Mouse (Mus musculus): ENCODE measurements around the gene Lipo3. TPM values are rescaled to one million over a fixed set of nuclear protein-coding genes. Genes with fewer than 3 reads are reported as not detected.
A peak's percentile ranks its signal among the peaks of the same experiment; 100 is the strongest.
"Not testable (repeated sequence)": the region's sequence is repeated elsewhere in the genome, so short reads cannot be mapped to it uniquely, and the experiment has no call there.

The Lipo3 gene
- 14.1 and 14.4 TPM in 2 replicates for polyA plus RNA-seq (2016; fragmentation: Nextera tagmentation; extraction: Ambion mirVana)

GRCm38 (mm10) chr19:33761287-33762086 is at the start of gene Lipo3:
Gene Lipo3 (minus strand): TSS chr19:33761951.
- Histone ChIP-seq H3K4me3 (peak within 1 kb of the TSS; percentile 31), H3K4me2 (peak within 1 kb of the TSS; percentile 58)
- H3K9ac ChIP-seq; H3K36me3 ChIP-seq; H3K27me3 ChIP-seq (replicated peaks); H3K9me3 ChIP-seq (replicated peaks); H3K27ac ChIP-seq (ENCODE audit: poor library complexity, severe bottlenecking); H3K4me1 ChIP-seq (replicated peaks): not testable (repeated sequence)
- WGBS = 31% methylated on average over 13 of the region's 41 CpGs
- peak; percentile 72 for ATAC-seq (ENCODE audit: insufficient number of reproducible peaks, low FRiP score)

GRCm38 (mm10) chr19:33787359-33787758 is 25.6 kb upstream of the Lipo3 start, which contains the start of gene Lipo1:
Gene Lipo1 (minus strand): TSS chr19:33787459.
- H3K4me1 ChIP-seq (replicated peaks); H3K4me2 ChIP-seq; H3K9ac ChIP-seq; H3K4me3 ChIP-seq; H3K27me3 ChIP-seq (replicated peaks); H3K36me3 ChIP-seq; ATAC-seq (ENCODE audit: insufficient number of reproducible peaks, low FRiP score); H3K27ac ChIP-seq (ENCODE audit: poor library complexity, severe bottlenecking); H3K9me3 ChIP-seq (replicated peaks): not testable (repeated sequence)

- no peak overlapping the region for H3K27ac ChIP-seq (ENCODE audit: poor library complexity, severe bottlenecking)
- H3K36me3 ChIP-seq = no peaks in the 10 kb centered on the region
- no peak overlapping the region for H3K4me3 ChIP-seq
- H3K27me3 ChIP-seq (replicated peaks) = no peaks in the 10 kb centered on the region
- H3K9ac ChIP-seq = no peak overlapping the region
- no peak overlapping the region for H3K4me2 ChIP-seq
- 79% methylated on average over 12 of the region's 12 CpGs for WGBS
- H3K4me1 ChIP-seq (replicated peaks) = no peaks in the 10 kb centered on the region
- no peaks in the 10 kb centered on the region for H3K9me3 ChIP-seq (replicated peaks)
- ATAC-seq (ENCODE audit: insufficient number of reproducible peaks, low FRiP score) = no peak
Measured at GRCm38 (mm10) chr19:33786576-33787277, 25.0 kb upstream of the Lipo3 start.

DNA sequence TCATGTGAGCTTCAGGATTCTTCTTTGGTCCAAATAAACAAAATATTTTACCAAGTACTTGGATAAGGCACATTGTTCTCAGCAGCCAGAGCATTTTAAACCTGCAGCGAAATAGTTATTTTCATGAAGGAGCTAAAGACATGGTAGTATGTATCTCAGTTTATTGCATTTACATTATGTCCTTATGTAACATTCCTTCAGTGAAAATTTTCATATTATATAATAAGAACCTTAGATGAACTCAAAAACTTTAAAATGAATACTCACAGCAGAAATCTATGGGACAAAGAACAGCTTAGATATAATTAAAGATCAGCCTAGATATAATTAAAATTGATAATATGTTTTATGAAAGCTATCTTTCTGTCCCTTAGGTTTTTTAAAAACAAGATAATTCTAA is 10.5 kb downstream of the Lipo3 start, which contains the start of gene Lipo2:
Gene Lipo2, minus strand, starts transcription at position 101 of the 400 bp plus-strand sequence.
- H3K36me3 ChIP-seq; H3K4me2 ChIP-seq; H3K9me3 ChIP-seq (replicated peaks); ATAC-seq (ENCODE audit: insufficient number of reproducible peaks, low FRiP score); H3K27ac ChIP-seq (ENCODE audit: poor library complexity, severe bottlenecking); H3K9ac ChIP-seq; H3K4me3 ChIP-seq; H3K4me1 ChIP-seq (replicated peaks); H3K27me3 ChIP-seq (replicated peaks): not testable (repeated sequence)
- 91% methylated on average over 1 of the region's 1 CpGs for WGBS

DNA sequence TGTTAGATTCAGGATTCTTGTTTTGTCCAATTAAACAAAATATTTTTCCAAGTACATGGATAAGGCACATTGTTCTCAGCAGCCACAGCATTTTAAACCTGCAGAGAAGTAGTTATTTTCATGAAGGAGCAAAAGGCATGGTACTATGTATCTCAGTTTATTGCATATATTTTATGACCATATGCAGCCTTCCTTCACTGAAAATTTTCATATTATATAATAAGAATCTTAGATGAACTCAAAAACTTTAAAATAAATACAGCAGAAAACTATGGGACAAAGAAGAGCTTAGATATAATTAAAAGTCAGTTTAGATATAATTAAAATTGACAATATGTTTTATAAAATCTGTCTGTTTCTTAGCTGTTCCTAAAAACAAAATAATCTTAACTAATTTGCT is 136.6 kb downstream of the Lipo3 start, which contains the start of gene Gm8978:
Gene Gm8978, minus strand, starts transcription at position 101 of the 400 bp plus-strand sequence.
- not testable (repeated sequence) for H3K4me2 ChIP-seq; H3K4me1 ChIP-seq (replicated peaks); H3K9me3 ChIP-seq (replicated peaks); H3K36me3 ChIP-seq; ATAC-seq (ENCODE audit: insufficient number of reproducible peaks, low FRiP score); H3K27me3 ChIP-seq (replicated peaks); H3K9ac ChIP-seq; H3K27ac ChIP-seq (ENCODE audit: poor library complexity, severe bottlenecking); H3K4me3 ChIP-seq

- H3K9me3 ChIP-seq (replicated peaks); H3K27me3 ChIP-seq (replicated peaks); H3K4me1 ChIP-seq (replicated peaks); H3K36me3 ChIP-seq: not testable (repeated sequence)
- peak overlapping the region; percentile 72 for H3K4me2 ChIP-seq
- ATAC-seq (ENCODE audit: insufficient number of reproducible peaks, low FRiP score) = peak; percentile 92
- 0 out of 2 replicates have a peak overlapping the region, but pooled peaks have one; percentile 11 for H3K27ac ChIP-seq (ENCODE audit: poor library complexity, severe bottlenecking)
- peak overlapping the region; percentile 52 for H3K4me3 ChIP-seq
- H3K9ac ChIP-seq = peak overlapping the region; percentile 47; the same call in 1 of the 2 replicates
- WGBS = 9% methylated on average over 11 of the region's 38 CpGs
Measured at GRCm38 (mm10) chr19:33589626-33590302, 172.0 kb downstream of the Lipo3 start.

DNA sequence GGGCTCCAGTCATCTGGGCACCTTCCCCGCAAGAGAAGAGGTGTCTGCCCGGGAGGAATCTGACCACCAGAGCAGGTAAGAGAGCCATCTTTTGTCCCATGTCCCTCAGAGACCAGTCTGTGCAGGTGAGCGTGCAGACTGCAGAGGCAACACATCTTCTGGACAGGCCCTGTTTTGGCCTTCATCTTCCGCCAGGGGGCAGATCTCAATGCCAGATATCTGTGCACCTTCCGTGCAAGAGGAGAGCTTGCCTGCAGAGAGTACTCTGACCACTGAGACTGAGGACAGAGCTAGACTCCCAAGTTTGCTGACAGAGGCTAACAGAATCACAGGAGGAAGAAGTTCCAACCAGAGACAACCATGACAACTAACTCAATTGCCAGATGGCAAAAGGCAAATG is 193.2 kb downstream of the Lipo3 start:
- not testable (repeated sequence) for H3K36me3 ChIP-seq; H3K9me3 ChIP-seq (replicated peaks); H3K4me1 ChIP-seq (replicated peaks); ATAC-seq (ENCODE audit: insufficient number of reproducible peaks, low FRiP score); H3K27ac ChIP-seq (ENCODE audit: poor library complexity, severe bottlenecking); H3K4me2 ChIP-seq; H3K9ac ChIP-seq; H3K4me3 ChIP-seq; H3K27me3 ChIP-seq (replicated peaks)
- WGBS = 76% methylated on average over 5 of the region's 5 CpGs

- ATAC-seq (ENCODE audit: insufficient number of reproducible peaks, low FRiP score) = no peak
- H3K4me2 ChIP-seq = no peak within 1 kb of the TSS
- no peaks in the 10 kb centered on the region for H3K9me3 ChIP-seq (replicated peaks)
- no peaks in the 10 kb centered on the region for H3K36me3 ChIP-seq
- no peaks in the 10 kb centered on the region for H3K27me3 ChIP-seq (replicated peaks)
- no peaks in the 10 kb centered on the region for H3K4me1 ChIP-seq (replicated peaks)
- H3K9ac ChIP-seq = no peak within 1 kb of the TSS
- no peak within 1 kb of the TSS for H3K27ac ChIP-seq (ENCODE audit: poor library complexity, severe bottlenecking)
- no peak within 1 kb of the TSS for H3K4me3 ChIP-seq
Measured at GRCm38 (mm10) chr19:33517680-33518079, 244.1 kb downstream of the Lipo3 start, which contains the start of gene Lipo4. Gene Lipo4 (minus strand): TSS chr19:33517780.

Small RNA genes within 50 kb of the gene (microRNA-seq; reads per million reads assigned to microRNA genes)
- not detected for gene Gm27440

Other genes starting within 250 kb of the Lipo3 start
- not detected in 2 replicates for gene Lipo4, start 244.2 kb downstream of the Lipo3 start, polyA plus RNA-seq (2016; fragmentation: Nextera tagmentation; extraction: Ambion mirVana)
- not detected in 2 replicates for gene Gm8978, start 136.7 kb downstream of the Lipo3 start, polyA plus RNA-seq (2016; fragmentation: Nextera tagmentation; extraction: Ambion mirVana)
- gene Lipo2, start 10.6 kb downstream of the Lipo3 start, polyA plus RNA-seq (2016; fragmentation: Nextera tagmentation; extraction: Ambion mirVana) = 0.48 and 0.55 TPM in 2 replicates
- not detected in 2 replicates for gene Lipo1, start 25.5 kb upstream of the Lipo3 start, polyA plus RNA-seq (2016; fragmentation: Nextera tagmentation; extraction: Ambion mirVana)
- gene Lipf, start 199.2 kb upstream of the Lipo3 start, polyA plus RNA-seq (2016; fragmentation: Nextera tagmentation; extraction: Ambion mirVana) = 0.15 TPM in 1 of 2 replicates, not detected in the other
- gene Lipk, start 246.3 kb upstream of the Lipo3 start, polyA plus RNA-seq (2016; fragmentation: Nextera tagmentation; extraction: Ambion mirVana) = not detected in 2 replicates